Mouse (Mus musculus) liver, postnatal 0 days (tissue): ENCODE results near the gene Mfsd12. TPM values are rescaled to one million over a fixed set of nuclear protein-coding genes. Genes with fewer than 3 reads are reported as not detected.

ENCODE experiments used
- ATAC-seq: fragments of 200-750 bp; cut with Nextera tagmentation; 2 replicates; pipeline ENCODE4 v1.8.0; 2017; ENCODE audit warnings: mild to moderate bottlenecking, moderate library complexity
- DNase-seq: peaks from one replicate; pipeline ENCODE4 v3.0.0-alpha.2; 2016
- H3K27ac ChIP-seq: fragments of 300-500 bp; sonication (generic); 2 replicates; pipeline ENCODE4 v1.5.1; 2014; ENCODE audit warnings: antibody characterized with exemption, moderate library complexity, mild to moderate bottlenecking, low read depth
- H3K27me3 ChIP-seq: fragments of 300-500 bp; sonication (generic); 2 replicates; pipeline ENCODE4 v1.6.1; 2014; ENCODE audit warnings: low read length, control low read depth, mixed read lengths; ENCODE audit not compliant: insufficient read depth
- H3K36me3 ChIP-seq: fragments of 300-500 bp; sonication (generic); replicated peaks from 2 replicates; pipeline ENCODE4 v1.6.1; 2014; ENCODE audit warnings: mild to moderate bottlenecking, control low read depth, low read length, moderate library complexity, mixed read lengths; ENCODE audit not compliant: insufficient read depth
- H3K4me1 ChIP-seq: fragments of 300-500 bp; sonication (generic); 2 replicates; pipeline ENCODE4 v1.6.1; 2014; ENCODE audit warnings: antibody characterized with exemption, mild to moderate bottlenecking, control low read depth; ENCODE audit not compliant: insufficient read depth
- H3K4me2 ChIP-seq: fragments of 300-500 bp; sonication (generic); 2 replicates; pipeline ENCODE4 v1.6.1; 2014; ENCODE audit warnings: low read depth, mild to moderate bottlenecking, low read length, moderate library complexity, mixed read lengths
- H3K4me3 ChIP-seq: fragments of 300-500 bp; sonication (generic); 2 replicates; pipeline ENCODE4 v1.5.1; 2014; ENCODE audit warnings: low read depth, low read length
- H3K9ac ChIP-seq: fragments of 300-500 bp; sonication (generic); replicated peaks from 2 replicates; pipeline ENCODE4 v1.6.1; 2014; ENCODE audit warnings: mild to moderate bottlenecking, moderate library complexity
- H3K9me3 ChIP-seq: fragments of 300-500 bp; sonication (generic); 2 replicates; pipeline ENCODE4 v1.6.1; 2016; ENCODE audit warnings: mild to moderate bottlenecking, control low read depth, low read length, mixed read lengths
- CTCF ChIP-seq: sonication (generic); IDR thresholded peaks from 2 replicates; pipeline ENCODE4 v1.5.1; 2016; ENCODE audit warnings: antibody characterized with exemption, low read depth
- EP300 ChIP-seq: IDR thresholded peaks from 2 replicates; pipeline ENCODE4 v1.6.1; 2016; ENCODE audit warnings: antibody characterized with exemption, low read depth, mild to moderate bottlenecking
- WGBS: fragments of 180-500 bp; shearing (Covaris S2); extraction: QIAGEN DNeasy Blood & Tissue Kit; methylation state at CpG from one replicate; pipeline ENCODE4 v1.1.7; 2014; ENCODE audit not compliant: insufficient replicate concordance; 5-methylcytosine and 5-hydroxymethylcytosine counted together
- polyA plus RNA-seq: library from polyadenylated mRNA; unstranded; fragments of >200 nt; fragmentation: Nextera tagmentation; extraction: Ambion mirVana; gene quantifications from 2 replicates; pipeline ENCODE4 v1.2.1, GENCODE M21; 2015

The Mfsd12 gene
- polyA plus RNA-seq, 1 experiment from 2014 or later: 7.9 TPM

DNA sequence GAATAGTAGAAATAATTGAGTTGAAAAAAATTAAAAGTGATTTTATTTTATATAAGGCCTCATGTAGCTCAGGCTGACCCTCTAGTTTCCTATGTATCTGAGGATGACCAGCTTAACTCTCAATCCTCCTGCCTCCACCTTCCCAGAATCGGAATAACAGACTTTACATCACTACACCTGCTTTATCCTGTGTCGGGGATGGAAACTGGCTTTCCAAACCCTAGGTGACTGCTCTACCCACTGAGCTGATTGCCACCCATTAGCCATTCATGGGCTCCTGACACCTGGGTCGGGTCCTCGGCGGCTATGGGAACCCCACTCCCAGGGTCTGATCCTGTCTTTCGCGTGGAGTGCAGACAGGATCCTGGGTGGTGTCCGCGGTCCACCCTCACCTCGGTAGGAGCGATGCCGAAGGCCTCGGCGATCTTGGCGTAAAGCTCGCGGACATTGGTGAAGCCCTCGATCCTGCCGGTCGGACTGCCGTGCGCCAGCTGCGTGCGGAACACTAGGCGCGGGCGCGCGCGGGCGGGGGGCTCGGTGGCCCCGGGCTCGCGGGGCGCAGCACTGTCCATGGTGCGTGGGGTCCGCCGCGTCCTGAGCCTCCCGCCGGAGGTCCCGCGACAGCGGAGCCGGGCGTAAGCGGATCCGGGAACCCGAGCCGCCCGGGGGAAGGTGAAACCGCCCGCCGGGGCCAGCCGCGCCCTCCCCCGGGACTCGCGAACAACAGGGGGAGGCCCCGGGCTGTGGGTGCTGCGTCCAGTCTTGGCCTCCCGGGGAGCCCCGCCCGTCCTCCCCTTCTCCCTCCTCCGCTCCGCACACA lies 14.4 kb upstream of the Mfsd12 start, which contains the start of gene Gipc3:
Gipc3 (minus strand) TSS at position 581 of the 820 bp plus-strand sequence.
- H3K27ac ChIP-seq: no peak within 1 kb of the TSS
- H3K27me3 ChIP-seq: peaks cover 30% of the 10 kb centered on the region
- peak within 1 kb of the TSS; percentile 48 for H3K4me3 ChIP-seq
- DNase-seq (no peak), ATAC-seq (no peak)
- 0 out of 2 replicates have a peak within 1 kb of the TSS, but pooled peaks have one; percentile 36 for H3K9ac ChIP-seq
- peak within 1 kb of the TSS; percentile 75 for H3K4me2 ChIP-seq
- H3K4me1 ChIP-seq: peaks cover 18% of the 10 kb centered on the region
- H3K9me3 ChIP-seq: no peaks in the 10 kb centered on the region
- WGBS: 6% methylated on average over 45 of the region's 67 CpGs
- peaks cover 3% of the 10 kb centered on the region; the same call in 1 of the 2 replicates for H3K36me3 ChIP-seq
- TF ChIP-seq EP300 (no peak), CTCF (no peak)

DNA sequence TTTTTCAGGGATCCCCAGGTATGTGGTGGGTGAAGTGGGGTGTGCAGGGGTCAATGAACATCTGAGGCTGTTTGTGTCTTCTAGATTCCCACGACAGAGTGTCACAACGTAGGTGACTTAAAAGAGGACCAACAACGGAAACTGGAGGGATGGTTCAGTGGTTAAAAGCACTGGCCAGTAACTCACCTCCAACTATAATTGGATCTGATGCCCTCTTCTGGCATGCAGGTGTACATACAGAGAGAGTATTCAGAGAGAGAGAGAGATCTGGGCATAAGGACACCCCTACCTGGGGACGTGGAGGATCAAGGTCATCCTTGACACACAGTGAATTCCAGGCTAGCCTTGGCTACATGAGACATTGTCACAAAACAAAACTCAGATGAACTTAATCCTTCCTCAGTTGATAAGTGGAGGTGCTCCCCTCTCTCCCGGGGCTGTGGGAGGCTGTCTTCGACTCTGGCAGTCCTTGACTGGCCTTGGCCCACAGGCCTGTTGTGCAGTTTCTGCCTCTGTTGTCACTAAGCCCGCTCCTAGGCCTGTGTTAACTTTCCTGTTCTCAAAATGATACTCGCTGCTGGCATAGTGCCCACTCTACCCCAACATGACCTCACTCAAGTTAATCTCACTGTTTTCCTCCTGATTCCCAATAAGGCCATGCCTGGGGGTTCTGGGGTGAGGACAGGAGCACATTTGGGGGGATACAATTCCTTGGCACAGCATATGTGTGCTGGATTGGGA lies 12.7 kb upstream of the Mfsd12 start:
- Histone ChIP-seq H3K36me3 (peaks cover 10% of the 10 kb centered on the region), H3K4me1 (peaks cover 29% of the 10 kb centered on the region), H3K27me3 (peaks cover 30% of the 10 kb centered on the region), H3K4me3 (no peak overlapping the region), H3K27ac (no peak overlapping the region), H3K4me2 (no peak overlapping the region), H3K9ac (no peak overlapping the region), H3K9me3 (no peaks in the 10 kb centered on the region)
- TF ChIP-seq CTCF: peak; percentile 61
- TF ChIP-seq EP300: no peak
- ATAC-seq (no peak), DNase-seq (no peak)
- 38% methylated on average over 8 of the region's 8 CpGs for WGBS

DNA sequence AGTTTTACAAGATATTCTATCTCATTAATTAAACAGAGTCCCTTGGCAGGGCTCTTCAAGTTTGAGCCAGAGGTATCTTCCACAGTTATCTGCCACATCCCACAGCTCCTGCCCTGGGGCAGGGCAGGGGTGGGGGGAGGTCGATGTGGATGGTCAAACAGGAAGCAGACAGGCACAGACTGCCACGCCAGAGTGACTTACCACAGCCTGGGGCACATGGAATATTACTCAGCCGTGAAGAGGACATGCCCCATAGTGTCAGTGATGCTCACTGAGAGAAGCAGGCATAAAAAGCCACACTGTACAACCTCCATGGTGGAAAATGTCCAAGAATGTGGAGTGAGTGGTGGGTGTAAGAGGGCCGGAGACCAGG lies 12.1 kb upstream of the Mfsd12 start:
- Histone ChIP-seq H3K4me2 (no peak overlapping the region), H3K27ac (no peak overlapping the region), H3K9ac (no peak overlapping the region), H3K4me1 (peaks cover 33% of the 10 kb centered on the region), H3K4me3 (no peak overlapping the region), H3K9me3 (no peaks in the 10 kb centered on the region), H3K36me3 (peaks cover 10% of the 10 kb centered on the region), H3K27me3 (peaks cover 30% of the 10 kb centered on the region)
- ATAC-seq (no peak), DNase-seq (no peak)
- WGBS: 67% methylated on average over 4 of the region's 4 CpGs
- TF ChIP-seq CTCF (no peak), EP300 (no peak)

DNA sequence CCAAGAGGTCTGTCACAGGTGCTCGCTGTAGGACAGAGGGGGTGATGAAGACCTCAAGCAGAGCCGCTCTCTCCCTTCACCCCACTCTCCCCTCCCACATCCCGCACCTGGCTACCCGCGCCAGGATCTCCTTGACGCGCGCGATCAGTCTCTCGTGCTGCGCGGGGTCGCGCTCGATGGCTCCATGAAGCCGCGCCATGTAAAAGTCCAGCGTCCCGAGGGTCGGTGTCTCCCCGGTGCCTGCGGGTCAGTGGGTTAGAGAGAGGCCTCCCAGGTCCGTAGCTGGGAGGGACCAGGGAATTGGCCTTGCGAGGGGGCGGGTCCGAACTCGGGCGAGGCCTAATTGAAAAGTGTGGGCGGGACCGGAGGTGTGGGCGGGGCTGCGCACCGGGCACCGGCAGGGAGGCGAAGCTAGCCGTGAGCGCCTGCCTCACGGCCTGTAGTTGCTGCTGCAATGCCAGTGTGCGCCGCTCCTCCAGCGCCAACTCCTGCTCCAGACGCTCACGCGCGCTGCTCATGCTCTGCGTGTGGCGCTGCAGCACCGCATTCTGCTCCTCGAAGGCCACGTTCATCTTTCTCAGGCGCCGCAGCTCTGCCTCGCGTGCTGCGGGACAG lies 10.7 kb upstream of the Mfsd12 start:
- peaks cover 35% of the 10 kb centered on the region for H3K4me1 ChIP-seq
- DNase-seq (peak; percentile 90), ATAC-seq (peak; percentile 9; the same call in 1 of the 2 replicates)
- H3K9ac ChIP-seq: 0 out of 2 replicates have a peak overlapping the region, but pooled peaks have one; percentile 16
- WGBS: 16% methylated on average over 50 of the region's 55 CpGs
- peaks cover 10% of the 10 kb centered on the region for H3K36me3 ChIP-seq
- peaks cover 30% of the 10 kb centered on the region for H3K27me3 ChIP-seq
- H3K9me3 ChIP-seq: no peaks in the 10 kb centered on the region
- peak overlapping the region; percentile 30 for H3K4me3 ChIP-seq
- H3K27ac ChIP-seq: no peak overlapping the region
- H3K4me2 ChIP-seq: peak overlapping the region; percentile 75
- TF ChIP-seq CTCF (peak; percentile 37), EP300 (no peak)

DNA sequence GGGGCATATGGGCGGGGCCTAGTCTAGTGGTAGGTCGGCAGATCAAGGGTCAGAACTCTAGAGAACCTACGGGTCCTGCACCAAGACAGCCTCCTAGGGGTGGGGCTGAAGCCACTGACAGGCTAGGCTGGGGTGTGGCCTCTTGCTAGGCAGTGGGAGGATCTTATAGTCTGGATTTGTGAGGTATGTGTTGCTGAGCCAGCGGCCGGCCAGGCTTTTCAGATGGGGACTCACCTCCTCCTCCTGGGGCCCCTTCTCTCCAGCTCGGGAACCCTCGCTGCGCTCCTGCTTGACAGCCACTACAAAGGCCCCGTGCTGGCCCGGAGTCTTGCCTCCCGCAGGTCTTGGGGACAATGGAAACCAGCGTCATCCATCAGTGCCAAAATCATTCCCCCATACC lies 8.1 kb upstream of the Mfsd12 start:
- peaks cover 10% of the 10 kb centered on the region for H3K36me3 ChIP-seq
- H3K27me3 ChIP-seq: peaks cover 6% of the 10 kb centered on the region; the same call in 1 of the 2 replicates
- 12% methylated on average over 12 of the region's 12 CpGs for WGBS
- DNase-seq (peak; percentile 71), ATAC-seq (no peak)
- peak overlapping the region; percentile 99 for H3K4me2 ChIP-seq
- no peaks in the 10 kb centered on the region for H3K9me3 ChIP-seq
- TF ChIP-seq EP300 (no peak), CTCF (no peak)
- peak overlapping the region; percentile 89 for H3K27ac ChIP-seq
- H3K9ac ChIP-seq: peak overlapping the region; percentile 87
- peaks cover 47% of the 10 kb centered on the region for H3K4me1 ChIP-seq
- H3K4me3 ChIP-seq: peak overlapping the region; percentile 89

DNA sequence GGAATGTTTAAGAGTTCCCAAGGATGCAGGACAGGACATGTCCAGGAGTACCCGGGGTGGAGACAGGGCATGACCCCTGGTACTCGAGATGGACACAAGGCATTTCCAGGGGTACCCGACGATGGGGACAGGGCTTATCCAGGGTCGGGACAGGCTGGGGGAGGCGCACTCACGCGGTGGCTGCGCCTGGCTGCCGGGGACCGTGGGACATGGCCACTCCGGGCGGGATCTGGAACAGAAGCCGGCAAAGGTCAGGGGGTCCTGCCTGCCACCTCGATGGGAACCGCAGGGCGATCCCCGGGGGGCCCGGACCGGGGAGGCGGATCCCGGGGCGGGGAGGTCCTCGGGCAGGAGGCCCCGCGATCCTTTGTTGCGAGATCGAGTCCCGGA lies 7.3 kb upstream of the Mfsd12 start:
- no peaks in the 10 kb centered on the region for H3K27me3 ChIP-seq
- peak overlapping the region; percentile 89 for H3K4me3 ChIP-seq
- peak overlapping the region; percentile 99 for H3K4me2 ChIP-seq
- H3K4me1 ChIP-seq: peaks cover 47% of the 10 kb centered on the region
- ATAC-seq (no peak), DNase-seq (no peak)
- WGBS: 2% methylated on average over 25 of the region's 29 CpGs
- TF ChIP-seq CTCF (no peak), EP300 (no peak)
- H3K9me3 ChIP-seq: no peaks in the 10 kb centered on the region
- H3K9ac ChIP-seq: peak overlapping the region; percentile 87
- peak overlapping the region; percentile 89 for H3K27ac ChIP-seq
- H3K36me3 ChIP-seq: peaks cover 10% of the 10 kb centered on the region
